Mouse (Mus musculus): ENCODE data around the gene Taldo1. TPM values are rescaled to one million over a fixed set of nuclear protein-coding genes. Genes with fewer than 3 reads are reported as not detected.

The Taldo1 gene
- polyA plus RNA-seq, 1 experiment from 2014 or later, result 366 TPM

DNA sequence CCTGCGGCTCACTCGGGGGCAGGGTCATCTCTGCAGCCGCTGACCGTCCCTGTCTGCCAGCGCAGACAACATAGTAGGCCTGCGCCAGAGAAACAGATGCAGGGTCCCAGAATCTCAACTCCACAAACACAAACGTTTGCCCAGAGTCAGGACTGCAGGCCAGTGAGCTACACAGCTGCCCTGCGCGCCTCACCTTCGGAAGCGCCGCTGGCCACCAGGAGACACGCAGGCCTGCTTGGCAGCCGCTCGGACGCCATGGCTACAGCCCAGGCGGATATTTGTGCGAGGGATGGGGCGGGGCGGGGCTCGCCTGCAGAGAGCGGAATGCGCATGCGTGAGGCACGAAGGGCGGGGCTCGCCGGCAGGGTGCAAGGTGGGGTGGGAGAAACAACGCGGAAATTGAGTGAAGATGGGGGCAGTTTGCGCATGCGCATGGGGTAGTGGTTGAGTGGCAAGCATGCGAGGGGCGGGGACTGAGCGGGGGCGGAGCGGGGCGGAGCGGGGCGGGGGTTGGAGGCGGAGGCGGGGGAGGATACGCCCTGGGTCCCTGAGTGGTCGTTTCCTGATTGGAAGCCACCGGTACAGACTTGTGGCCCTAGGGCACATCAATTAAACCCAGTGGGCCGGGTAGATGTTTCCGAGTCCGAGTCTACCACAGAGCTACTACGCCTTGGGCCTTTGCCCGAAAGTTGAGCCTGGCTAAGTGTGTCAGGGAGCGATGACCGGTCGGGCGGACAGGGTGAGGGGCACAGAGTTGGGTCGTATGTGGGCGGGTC lies 22.0 kb downstream of the Taldo1 start, which contains the start of gene Gatd1:
Gatd1 (minus strand) TSS at position 328 of the 776 bp plus-strand sequence.
- H3K36me3 ChIP-seq, result peaks cover 21% of the 10 kb centered on the region
- WGBS, result under 1% methylated on average over 56 of the region's 56 CpGs
- ATAC-seq (ENCODE audit: low FRiP score, low read depth), result peak; percentile 88

DNA sequence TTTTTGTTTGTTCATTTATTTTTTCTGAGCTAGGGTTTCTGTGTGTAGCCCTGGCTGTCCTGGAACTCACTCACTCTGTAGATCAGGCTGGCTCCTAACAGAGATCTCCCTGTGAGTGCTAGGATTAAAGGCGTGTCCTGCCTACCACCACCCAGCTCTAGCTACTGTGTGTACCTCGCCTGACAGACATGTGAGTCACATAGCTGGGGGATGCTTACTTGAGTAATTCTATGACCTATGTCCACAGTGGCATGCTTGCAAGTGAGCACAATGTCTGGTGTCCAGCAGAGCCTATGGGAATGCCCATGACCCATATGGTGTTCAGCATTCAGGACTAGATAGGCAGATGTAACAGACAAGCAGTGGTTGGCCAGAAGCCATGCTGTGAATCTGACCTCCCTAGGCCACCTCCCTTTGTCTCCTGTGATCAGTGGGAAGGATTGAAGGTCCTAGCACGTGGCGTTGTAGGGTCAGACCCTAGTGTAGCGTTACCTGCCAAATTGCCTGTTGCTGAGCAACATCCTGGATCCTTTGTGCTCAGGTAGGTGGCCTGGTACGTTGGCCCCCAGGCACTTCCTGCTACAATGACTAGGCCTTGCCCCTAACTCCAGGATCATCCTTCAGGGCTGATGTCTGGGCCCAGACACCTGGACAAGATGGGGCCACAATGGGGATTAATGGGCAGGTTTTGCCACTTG lies 24.3 kb downstream of the Taldo1 start:
- Histone ChIP-seq H3K4me3 (no peak overlapping the region), H3K27ac (no peak overlapping the region), H3K9ac (no peak overlapping the region), H3K36me3 (no peaks in the 10 kb centered on the region), H3K4me2 (replicated peaks) (no peak overlapping the region), H3K9me3 (no peaks in the 10 kb centered on the region), H3K27me3 (replicated peaks) (no peaks in the 10 kb centered on the region), H3K4me1 (peaks cover 13% of the 10 kb centered on the region)
- WGBS, result 81% methylated on average over 6 of the region's 6 CpGs
- ATAC-seq (ENCODE audit: low FRiP score, low read depth), result no peak

More for the DNA sequence above, 22.0 kb downstream of the Taldo1 start, which contains the start of gene Gatd1:
- H3K9ac ChIP-seq, result peak within 1 kb of the TSS; percentile 84
- H3K27ac ChIP-seq, result peak within 1 kb of the TSS; percentile 75
- H3K4me2 ChIP-seq (replicated peaks), result peak within 1 kb of the TSS; percentile 86
- no peaks in the 10 kb centered on the region for H3K9me3 ChIP-seq
- peaks cover 13% of the 10 kb centered on the region for H3K4me1 ChIP-seq
- H3K27me3 ChIP-seq (replicated peaks), result no peaks in the 10 kb centered on the region
- peak within 1 kb of the TSS; percentile 65 for H3K4me3 ChIP-seq

DNA sequence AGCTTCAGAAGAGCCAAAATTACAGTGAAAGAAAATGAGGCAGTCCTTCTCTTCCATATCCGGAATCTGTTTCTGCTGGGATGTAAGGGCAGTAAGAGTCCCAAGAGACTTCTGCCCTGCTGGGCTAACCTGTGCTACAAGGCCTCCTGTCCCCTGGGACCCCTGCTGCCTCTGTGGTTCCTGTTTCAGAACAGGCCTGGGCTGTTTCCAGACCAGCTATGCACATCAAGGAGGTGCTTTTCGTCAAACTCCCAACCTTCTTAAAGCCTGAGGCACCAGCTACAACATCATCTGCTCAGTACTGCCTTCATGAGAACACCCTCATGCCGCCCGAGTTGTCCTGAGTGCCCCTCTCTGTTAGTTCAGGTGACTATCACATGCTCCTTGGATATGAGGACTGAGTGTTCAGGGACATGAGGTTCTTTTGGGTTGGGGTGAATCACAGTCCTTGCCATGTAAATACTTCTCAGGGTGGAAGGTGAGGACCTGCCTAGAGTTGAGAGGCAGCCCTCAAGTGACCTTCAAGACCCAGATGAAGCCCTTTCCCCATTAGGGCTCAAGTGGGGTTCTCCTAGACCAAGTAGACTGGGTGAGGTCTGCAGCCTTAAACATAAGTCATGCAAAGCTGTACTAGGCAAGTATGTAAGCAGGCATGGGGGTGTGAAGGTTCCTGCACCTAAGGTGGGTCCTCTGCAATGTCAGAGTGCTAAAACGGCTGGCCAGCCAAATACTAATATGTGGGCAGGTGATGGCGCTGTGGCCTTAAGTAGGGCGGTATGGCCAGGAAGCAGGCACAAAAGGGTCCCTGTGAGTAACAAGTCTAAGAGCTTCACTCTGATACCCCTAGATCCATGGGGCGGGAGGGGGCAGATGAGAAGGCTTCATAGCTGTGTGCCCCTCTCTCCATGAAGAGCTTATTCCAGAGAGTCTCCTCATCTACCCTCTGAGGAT lies 26.0 kb downstream of the Taldo1 start:
- no peaks in the 10 kb centered on the region for H3K27me3 ChIP-seq (replicated peaks)
- H3K36me3 ChIP-seq, result no peaks in the 10 kb centered on the region
- WGBS, result 71% methylated on average over 8 of the region's 8 CpGs
- no peak overlapping the region for H3K9ac ChIP-seq
- H3K4me2 ChIP-seq (replicated peaks), result no peak overlapping the region
- no peak for ATAC-seq (ENCODE audit: low FRiP score, low read depth)
- no peaks in the 10 kb centered on the region for H3K9me3 ChIP-seq
- peaks cover 10% of the 10 kb centered on the region for H3K4me1 ChIP-seq
- no peak overlapping the region for H3K27ac ChIP-seq
- no peak overlapping the region for H3K4me3 ChIP-seq

DNA sequence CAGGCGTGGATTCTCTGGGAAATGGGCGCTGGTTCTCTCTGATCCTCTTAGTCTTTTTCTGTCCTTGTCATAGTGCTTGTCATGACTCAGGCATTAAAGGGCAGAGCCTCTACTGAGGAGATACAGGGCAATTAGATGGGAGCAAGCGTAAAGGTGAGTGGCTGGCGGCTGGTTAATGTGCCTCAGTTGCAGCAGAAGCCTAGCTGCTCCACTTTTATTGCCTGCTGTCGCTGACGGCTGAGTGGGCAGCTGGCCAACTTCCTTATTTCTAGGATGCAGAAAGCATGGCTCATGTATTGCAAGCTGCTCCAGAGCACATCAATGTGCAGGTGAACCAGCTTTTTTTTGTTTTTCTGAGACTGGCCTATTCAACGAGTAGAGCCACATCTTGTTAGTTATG lies 27.0 kb downstream of the Taldo1 start:
- H3K9me3 ChIP-seq, result no peaks in the 10 kb centered on the region
- H3K4me3 ChIP-seq, result no peak overlapping the region
- H3K4me2 ChIP-seq (replicated peaks), result no peak overlapping the region
- 0 out of 2 replicates have a peak, but pooled peaks cover 5% of the 10 kb centered on the region for H3K4me1 ChIP-seq
- no peaks in the 10 kb centered on the region for H3K36me3 ChIP-seq
- H3K9ac ChIP-seq, result no peak overlapping the region
- H3K27me3 ChIP-seq (replicated peaks), result no peaks in the 10 kb centered on the region
- no peak for ATAC-seq (ENCODE audit: low FRiP score, low read depth)
- H3K27ac ChIP-seq, result no peak overlapping the region
- WGBS, result 64% methylated on average over 7 of the region's 7 CpGs

DNA sequence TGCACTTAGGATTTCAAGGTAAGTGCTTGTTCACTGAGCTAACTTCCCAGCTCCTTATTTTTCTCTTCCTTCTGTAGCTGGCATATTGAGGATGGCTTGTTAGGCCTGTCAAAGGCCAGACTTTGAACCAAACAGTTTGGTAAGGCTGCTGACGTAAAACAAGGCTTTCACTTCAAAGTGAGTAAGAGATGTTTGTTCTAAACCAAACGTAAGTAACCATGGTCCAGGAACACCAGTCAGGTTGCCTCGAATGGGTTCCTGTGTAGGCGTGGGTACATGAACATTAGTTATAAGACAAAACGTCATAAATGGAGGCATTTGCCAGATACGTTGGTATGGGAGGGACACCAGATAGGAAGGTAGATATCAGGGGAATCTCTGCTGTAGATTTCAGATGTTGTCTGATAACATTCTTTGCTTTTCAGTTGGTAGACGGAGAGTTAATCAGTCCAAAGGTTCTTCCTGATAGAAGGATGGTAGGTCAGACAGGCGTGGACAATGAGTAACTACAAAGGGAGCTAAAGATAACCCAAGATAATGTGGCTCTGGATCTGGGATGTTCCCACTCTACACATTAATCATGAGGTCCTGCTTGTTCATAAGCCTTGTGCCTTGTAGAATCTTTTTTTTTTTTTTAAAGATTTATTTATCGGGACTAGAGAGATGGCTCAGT lies 28.2 kb downstream of the Taldo1 start:
- H3K4me3 ChIP-seq, result no peak overlapping the region
- no peak for ATAC-seq (ENCODE audit: low FRiP score, low read depth)
- no peaks in the 10 kb centered on the region for H3K36me3 ChIP-seq
- H3K4me1 ChIP-seq, result no peaks in the 10 kb centered on the region
- no peaks in the 10 kb centered on the region for H3K27me3 ChIP-seq (replicated peaks)
- H3K9me3 ChIP-seq, result no peaks in the 10 kb centered on the region
- H3K4me2 ChIP-seq (replicated peaks), result no peak overlapping the region
- H3K9ac ChIP-seq, result no peak overlapping the region
- 81% methylated on average over 9 of the region's 9 CpGs for WGBS
- no peak overlapping the region for H3K27ac ChIP-seq

DNA sequence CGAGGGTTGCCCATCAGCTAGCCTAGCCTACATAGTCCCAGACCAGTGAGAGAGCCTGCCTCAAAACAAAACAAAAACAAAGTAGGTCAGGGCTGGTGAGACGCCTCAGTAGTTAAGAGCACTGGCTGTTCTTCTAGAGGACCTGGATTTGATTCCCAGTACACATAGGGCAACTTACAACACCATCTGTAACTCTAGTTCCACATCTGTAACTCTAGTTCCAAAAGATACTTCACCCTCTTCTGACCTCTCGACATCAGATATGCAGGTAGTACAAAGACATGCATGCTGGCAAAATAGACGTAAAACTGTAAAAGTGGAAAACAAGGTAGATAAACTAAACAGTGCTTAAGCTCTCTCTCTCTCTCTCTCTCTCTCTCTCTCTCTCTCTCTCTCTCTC lies 31.8 kb downstream of the Taldo1 start:
- Histone ChIP-seq H3K9me3 (no peaks in the 10 kb centered on the region), H3K27me3 (replicated peaks) (no peaks in the 10 kb centered on the region; the same call in 1 of the 2 replicates), H3K27ac (no peak overlapping the region), H3K4me3 (no peak overlapping the region), H3K36me3 (peaks cover 6% of the 10 kb centered on the region), H3K9ac (no peak overlapping the region), H3K4me2 (replicated peaks) (no peak overlapping the region), H3K4me1 (peaks cover 6% of the 10 kb centered on the region)
- ATAC-seq (ENCODE audit: low FRiP score, low read depth), result no peak
- WGBS, result 79% methylated on average over 4 of the region's 4 CpGs

DNA sequence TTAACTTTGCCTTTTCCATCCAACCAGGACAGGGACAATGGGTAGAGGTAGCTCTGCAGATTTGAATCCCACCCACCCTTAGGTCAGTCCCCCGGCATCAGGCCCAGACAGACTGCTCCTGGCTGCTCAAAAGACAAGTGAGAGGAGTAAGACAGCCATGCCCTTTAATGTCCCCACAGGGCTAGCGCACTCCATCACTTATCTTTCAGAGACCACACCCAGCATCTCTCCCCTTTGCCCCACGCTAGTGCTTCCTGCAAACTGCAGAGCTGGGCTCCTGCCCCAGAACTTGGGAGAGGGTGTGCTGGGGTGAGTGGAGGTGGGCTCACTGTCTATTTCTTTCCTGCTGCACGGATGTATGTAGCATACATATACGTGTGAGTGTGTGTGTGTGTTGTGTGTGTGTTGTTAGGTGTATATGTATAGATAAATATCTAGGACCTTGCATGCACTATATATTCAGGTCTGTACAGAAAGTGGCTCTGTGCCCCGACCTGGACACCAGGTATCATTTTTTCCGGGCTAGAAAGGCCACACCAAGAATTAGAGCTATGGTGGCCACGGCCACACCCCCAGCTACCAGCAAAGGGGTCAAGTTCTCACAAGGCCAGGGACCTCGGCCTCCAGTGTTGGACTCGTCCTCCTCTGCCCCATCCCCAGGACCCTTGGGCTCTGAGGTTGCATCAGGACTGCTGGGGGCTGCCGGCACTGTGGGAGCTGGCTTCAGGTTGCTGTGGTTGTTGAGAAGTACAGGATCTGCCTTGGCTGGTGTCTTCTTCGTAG lies 35.1 kb downstream of the Taldo1 start:
- H3K4me1 ChIP-seq, result peaks cover 22% of the 10 kb centered on the region
- no peaks in the 10 kb centered on the region; the same call in 1 of the 2 replicates for H3K27me3 ChIP-seq (replicated peaks)
- H3K4me3 ChIP-seq, result no peak overlapping the region
- no peaks in the 10 kb centered on the region for H3K9me3 ChIP-seq
- no peak for ATAC-seq (ENCODE audit: low FRiP score, low read depth)
- peaks cover 27% of the 10 kb centered on the region for H3K36me3 ChIP-seq
- no peak overlapping the region for H3K4me2 ChIP-seq (replicated peaks)
- no peak overlapping the region for H3K9ac ChIP-seq
- H3K27ac ChIP-seq, result no peak overlapping the region
- 82% methylated on average over 12 of the region's 12 CpGs for WGBS

DNA sequence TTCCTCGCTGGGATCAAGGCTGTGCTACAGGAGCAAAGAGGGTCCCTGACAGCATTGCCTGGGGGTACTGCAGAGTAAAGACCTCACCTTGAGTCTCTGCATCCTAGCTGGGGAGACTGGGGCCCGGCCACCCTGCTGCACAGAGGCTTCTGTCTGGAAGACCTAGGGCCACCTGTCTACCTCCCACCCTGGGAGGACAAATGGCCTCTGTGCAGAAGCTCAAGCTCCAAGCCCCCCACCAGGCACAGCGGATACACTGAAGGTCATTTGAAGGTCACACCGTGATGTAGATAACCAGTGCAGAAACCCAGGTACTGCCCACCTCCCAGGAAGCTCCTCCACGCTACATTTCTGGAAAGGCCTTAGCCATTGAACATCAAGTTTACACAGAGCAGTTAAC lies 36.7 kb downstream of the Taldo1 start:
- Histone ChIP-seq H3K27me3 (replicated peaks) (no peaks in the 10 kb centered on the region; the same call in 1 of the 2 replicates), H3K9ac (peak overlapping the region; percentile 64), H3K4me3 (peak overlapping the region; percentile 43), H3K36me3 (peaks cover 40% of the 10 kb centered on the region), H3K9me3 (no peaks in the 10 kb centered on the region), H3K4me1 (peaks cover 28% of the 10 kb centered on the region), H3K4me2 (replicated peaks) (peak overlapping the region; percentile 66), H3K27ac (no peak overlapping the region)
- 55% methylated on average over 5 of the region's 5 CpGs for WGBS
- no peak for ATAC-seq (ENCODE audit: low FRiP score, low read depth)

DNA sequence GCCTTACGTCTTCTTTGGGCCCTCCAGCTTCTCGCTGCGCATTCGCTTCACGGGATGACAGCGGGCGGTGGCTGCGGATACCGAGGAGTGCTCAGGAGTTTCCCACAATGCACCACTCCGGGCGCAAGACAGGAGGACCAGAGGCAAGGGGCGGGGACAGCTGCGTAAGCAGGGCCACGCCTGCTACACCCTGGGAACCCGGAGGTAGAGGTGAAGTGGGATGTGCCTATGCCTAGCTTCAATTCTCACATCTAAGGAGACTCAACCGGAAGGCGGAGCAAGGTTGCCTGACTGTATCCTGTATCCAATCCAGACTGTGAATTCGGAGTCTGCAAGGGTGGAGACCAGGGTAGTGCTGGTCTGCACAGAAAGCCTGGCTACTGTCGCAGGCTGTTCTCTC lies 37.3 kb downstream of the Taldo1 start, which contains the start of gene Cend1:
Cend1 (minus strand) TSS at position 182 of the 400 bp plus-strand sequence.
- Histone ChIP-seq H3K27ac (peak within 1 kb of the TSS; percentile 26; the same call in 1 of the 2 replicates), H3K36me3 (peaks cover 42% of the 10 kb centered on the region), H3K4me1 (peaks cover 34% of the 10 kb centered on the region), H3K4me3 (peak within 1 kb of the TSS; percentile 43), H3K9ac (peak within 1 kb of the TSS; percentile 64), H3K9me3 (no peaks in the 10 kb centered on the region), H3K4me2 (replicated peaks) (peak within 1 kb of the TSS; percentile 66), H3K27me3 (replicated peaks) (no peaks in the 10 kb centered on the region; the same call in 1 of the 2 replicates)
- WGBS, result 4% methylated on average over 19 of the region's 19 CpGs
- peak; percentile 70 for ATAC-seq (ENCODE audit: low FRiP score, low read depth)

DNA sequence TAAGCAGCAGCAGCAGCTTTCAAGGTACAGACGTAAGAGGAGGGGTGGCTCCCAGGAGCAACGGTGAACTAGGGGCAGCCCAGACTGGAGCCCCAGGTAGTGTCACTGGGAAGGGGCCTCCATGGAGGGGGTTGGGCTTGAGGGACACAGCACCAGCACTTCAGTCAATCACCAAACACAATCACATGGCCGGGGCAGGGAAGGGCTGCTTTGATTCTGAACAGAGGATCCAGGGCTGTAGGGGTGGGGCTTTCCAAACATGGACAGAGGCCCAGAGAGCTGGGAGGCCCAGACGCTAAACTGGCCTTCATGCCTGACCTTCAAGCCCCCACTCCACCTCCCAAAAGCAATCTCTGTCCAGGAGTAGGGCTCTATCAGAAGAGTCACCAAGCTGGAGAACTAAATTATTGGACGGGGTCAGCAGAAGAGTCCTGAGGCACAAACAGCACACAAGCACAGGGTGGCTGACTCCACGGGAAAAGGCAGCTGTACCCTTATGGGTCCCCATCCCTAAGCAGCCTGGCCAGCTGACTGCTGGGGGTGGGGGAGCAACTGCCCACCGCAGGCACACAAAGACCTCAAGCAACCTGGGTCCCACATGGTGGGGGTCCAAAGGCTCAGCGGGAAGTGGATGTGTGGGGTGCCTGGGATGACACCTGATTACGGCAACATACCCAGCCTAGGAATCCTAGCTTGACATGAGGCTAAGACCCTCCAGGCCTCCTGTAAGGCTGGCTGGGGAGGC lies 38.0 kb downstream of the Taldo1 start:
- Histone ChIP-seq H3K36me3 (peaks cover 42% of the 10 kb centered on the region), H3K27ac (peak overlapping the region; percentile 26; the same call in 1 of the 2 replicates), H3K4me3 (no peak overlapping the region), H3K9ac (0 out of 2 replicates have a peak overlapping the region, but pooled peaks have one; percentile 17), H3K4me2 (replicated peaks) (peak overlapping the region; percentile 66), H3K4me1 (peaks cover 41% of the 10 kb centered on the region), H3K9me3 (no peaks in the 10 kb centered on the region), H3K27me3 (replicated peaks) (no peaks in the 10 kb centered on the region; the same call in 1 of the 2 replicates)
- no peak for ATAC-seq (ENCODE audit: low FRiP score, low read depth)
- 62% methylated on average over 9 of the region's 9 CpGs for WGBS

Data from neural tube, embryonic 12.5 days (tissue).